Mouse (Mus musculus) ovary, postnatal 36 days (tissue): ENCODE measurements around the gene Msi1.
A peak's percentile ranks its signal among the peaks of the same experiment; 100 is the strongest.
"Not testable (repeated sequence)": the region's sequence is repeated elsewhere in the genome, so short reads cannot be mapped to it uniquely, and the experiment has no call there.

Source experiments
- DNase-seq: peaks from one replicate; pipeline ENCODE4 v3.0.0; 2022; ENCODE audit warnings: low spot score, mixed read lengths

Msi1 gene

GRCm38 (mm10) chr5:115489699-115490637, 60.6 kb downstream of the Msi1 start:
- peak; percentile 78 for DNase-seq

- DNase-seq = no peak
These were observed 61.2 kb downstream of the Msi1 start for GRCm38 (mm10) chr5:115490638-115491000.

- no peak for DNase-seq
These were observed 61.7 kb downstream of the Msi1 start for GRCm38 (mm10) chr5:115491076-115491475.

GRCm38 (mm10) chr5:115491771-115492322, 62.4 kb downstream of the Msi1 start:
- peak; percentile 61 for DNase-seq

GRCm38 (mm10) chr5:115492711-115493335, 63.4 kb downstream of the Msi1 start:
- no peak for DNase-seq

GRCm38 (mm10) chr5:115493441-115493840, 64.0 kb downstream of the Msi1 start:
- DNase-seq = no peak

GRCm38 (mm10) chr5:115495618-115496017, 66.2 kb downstream of the Msi1 start:
- DNase-seq = not testable (repeated sequence)

- no peak for DNase-seq
These were observed 67.6 kb downstream of the Msi1 start for GRCm38 (mm10) chr5:115497033-115497432.

- DNase-seq = no peak
These were observed 69.2 kb downstream of the Msi1 start for GRCm38 (mm10) chr5:115498307-115499240.

- no peak for DNase-seq
These were observed 71.1 kb downstream of the Msi1 start for GRCm38 (mm10) chr5:115500383-115500935.

GRCm38 (mm10) chr5:115503035-115503434, 73.6 kb downstream of the Msi1 start:
- DNase-seq = no peak
